Mouse (Mus musculus) cerebral cortex, adult 2 months (tissue): ENCODE results near the gene Ttll3.

ENCODE experiments used
- WGBS: fragments of 180-500 bp; shearing (Covaris S2); methylation state at CpG from one replicate; pipeline ENCODE4 v1.1.7; 2018; 5-methylcytosine and 5-hydroxymethylcytosine counted together

The Ttll3 gene

DNA sequence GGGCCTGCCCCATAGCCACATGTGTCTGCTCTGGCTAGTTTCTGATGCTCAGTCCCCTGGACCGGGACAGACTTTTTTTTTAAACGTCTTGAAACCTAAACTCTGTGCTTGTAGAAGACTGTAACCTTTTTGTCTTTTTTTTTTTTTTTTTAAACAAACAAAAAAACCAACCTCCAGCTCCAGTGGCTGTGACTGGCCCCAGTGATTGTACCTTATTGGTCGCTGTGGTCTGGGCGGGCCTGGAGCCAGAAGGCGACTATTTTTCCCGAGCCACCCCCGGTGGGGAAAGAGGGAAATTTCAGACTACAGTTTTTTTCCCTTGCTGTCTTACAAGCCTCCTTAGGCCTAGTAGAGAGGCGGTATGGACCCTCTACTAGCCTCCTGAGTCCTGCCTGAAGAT is at the start of gene Ttll3:
Ttll3 (plus strand) TSS at position 301 of the 400 bp plus-strand sequence.
- WGBS = 71% methylated on average over 8 of the region's 8 CpGs

GRCm38 (mm10) chr6:113341574-113341973 is 47.5 kb upstream of the Ttll3 start:
- 70% methylated on average over 6 of the region's 6 CpGs for WGBS

- WGBS = 22% methylated on average over 4 of the region's 7 CpGs
Observed at GRCm38 (mm10) chr6:113342297-113342696, 46.8 kb upstream of the Ttll3 start.

GRCm38 (mm10) chr6:113343177-113344092 is 45.6 kb upstream of the Ttll3 start, which contains the start of gene Camk1:
Camk1 (minus strand) TSS chr6:113343984.
- 15% methylated on average over 32 of the region's 32 CpGs for WGBS

DNA sequence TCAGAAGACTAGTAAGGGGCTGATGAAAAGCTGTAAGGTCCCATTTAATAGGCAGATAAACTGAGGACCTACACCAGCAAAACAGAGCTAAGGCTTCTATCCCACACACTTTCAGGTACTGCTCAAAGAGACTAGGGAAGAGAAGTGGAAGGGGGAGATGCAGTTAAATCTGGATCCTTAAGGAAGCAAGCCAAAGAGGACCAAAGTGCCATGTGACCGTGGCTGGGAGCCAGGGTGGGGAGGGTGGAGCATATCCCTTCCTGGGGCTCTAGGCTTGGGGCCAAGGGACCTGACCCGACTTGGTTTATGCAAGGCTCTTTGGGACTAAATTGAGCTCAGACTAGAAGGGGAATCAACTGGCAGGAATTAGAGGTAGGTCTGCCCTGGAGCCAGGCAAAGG is 44.7 kb upstream of the Ttll3 start:
- WGBS = 27% methylated on average over 2 of the region's 2 CpGs

- WGBS = 85% methylated on average over 4 of the region's 4 CpGs
Observed at GRCm38 (mm10) chr6:113346897-113347296, 42.2 kb upstream of the Ttll3 start.

GRCm38 (mm10) chr6:113351161-113351560 is 37.9 kb upstream of the Ttll3 start:
- 84% methylated on average over 1 of the region's 1 CpGs for WGBS

GRCm38 (mm10) chr6:113351653-113352052 is 37.4 kb upstream of the Ttll3 start:
- WGBS = 58% methylated on average over 10 of the region's 10 CpGs

- 81% methylated on average over 3 of the region's 3 CpGs for WGBS
Observed at GRCm38 (mm10) chr6:113352820-113353219, 36.2 kb upstream of the Ttll3 start.

GRCm38 (mm10) chr6:113353696-113354095 is 35.4 kb upstream of the Ttll3 start:
- WGBS = 74% methylated on average over 3 of the region's 3 CpGs

GRCm38 (mm10) chr6:113361476-113361875 is 27.6 kb upstream of the Ttll3 start:
- WGBS = 71% methylated on average over 4 of the region's 4 CpGs

GRCm38 (mm10) chr6:113362241-113362640 is 26.8 kb upstream of the Ttll3 start:
- WGBS = 70% methylated on average over 1 of the region's 1 CpGs

DNA sequence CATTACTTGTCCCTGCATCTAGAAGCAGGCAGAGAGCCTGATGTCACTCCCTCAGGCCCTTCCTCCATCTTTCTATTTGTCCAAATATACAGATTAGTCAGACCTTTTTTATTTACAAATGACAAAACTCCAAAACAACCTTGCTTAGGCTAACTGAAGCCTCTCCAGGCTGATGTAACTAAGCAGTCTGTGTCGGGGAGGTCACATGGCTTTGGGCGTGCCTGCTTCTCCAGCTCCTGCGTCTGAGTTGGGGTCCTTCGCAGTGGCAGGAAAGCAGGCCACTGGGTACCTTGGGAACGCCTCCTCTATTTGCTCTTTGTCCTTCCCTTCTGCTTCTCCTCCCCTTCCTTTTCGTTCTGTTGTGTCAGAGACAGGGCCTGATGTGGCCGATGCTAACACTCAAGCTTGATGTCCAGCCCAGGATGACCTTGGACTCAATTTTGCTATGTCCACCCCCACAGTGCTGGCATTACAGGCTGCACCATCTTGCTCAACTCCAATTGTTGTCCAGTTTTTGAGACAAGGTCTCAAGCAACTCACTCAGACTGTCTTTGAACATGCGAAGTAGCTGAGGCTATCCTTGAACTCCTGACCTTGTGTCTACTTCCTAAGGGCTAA is 24.4 kb upstream of the Ttll3 start:
- WGBS = 67% methylated on average over 8 of the region's 8 CpGs

DNA sequence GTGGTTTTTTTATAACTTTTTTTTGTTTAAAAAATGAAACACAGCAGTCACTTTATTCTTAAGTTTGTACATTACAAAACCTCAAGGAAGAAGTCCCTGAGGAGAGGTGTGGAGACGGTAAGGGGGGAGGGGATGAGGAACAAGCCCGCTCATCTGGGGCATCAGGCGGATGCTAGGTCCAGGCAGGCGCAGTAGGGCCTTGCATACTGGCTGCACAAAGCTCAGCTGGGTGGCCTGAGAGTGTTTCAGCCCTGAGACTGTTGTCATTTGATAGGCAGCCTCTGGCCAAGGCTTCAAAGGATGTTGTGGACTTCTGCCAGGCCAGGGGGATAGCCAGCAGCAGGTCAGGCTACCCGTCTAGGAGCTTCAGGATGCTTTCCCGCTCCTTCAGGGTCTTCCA is 22.4 kb upstream of the Ttll3 start:
- 90% methylated on average over 6 of the region's 6 CpGs for WGBS

GRCm38 (mm10) chr6:113367574-113367973 is 21.5 kb upstream of the Ttll3 start:
- WGBS = 100% methylated on average over 1 of the region's 1 CpGs

- 96% methylated on average over 7 of the region's 7 CpGs for WGBS
Observed at GRCm38 (mm10) chr6:113368124-113368523, 20.9 kb upstream of the Ttll3 start.

GRCm38 (mm10) chr6:113368577-113368976 is 20.5 kb upstream of the Ttll3 start:
- 79% methylated on average over 5 of the region's 5 CpGs for WGBS

DNA sequence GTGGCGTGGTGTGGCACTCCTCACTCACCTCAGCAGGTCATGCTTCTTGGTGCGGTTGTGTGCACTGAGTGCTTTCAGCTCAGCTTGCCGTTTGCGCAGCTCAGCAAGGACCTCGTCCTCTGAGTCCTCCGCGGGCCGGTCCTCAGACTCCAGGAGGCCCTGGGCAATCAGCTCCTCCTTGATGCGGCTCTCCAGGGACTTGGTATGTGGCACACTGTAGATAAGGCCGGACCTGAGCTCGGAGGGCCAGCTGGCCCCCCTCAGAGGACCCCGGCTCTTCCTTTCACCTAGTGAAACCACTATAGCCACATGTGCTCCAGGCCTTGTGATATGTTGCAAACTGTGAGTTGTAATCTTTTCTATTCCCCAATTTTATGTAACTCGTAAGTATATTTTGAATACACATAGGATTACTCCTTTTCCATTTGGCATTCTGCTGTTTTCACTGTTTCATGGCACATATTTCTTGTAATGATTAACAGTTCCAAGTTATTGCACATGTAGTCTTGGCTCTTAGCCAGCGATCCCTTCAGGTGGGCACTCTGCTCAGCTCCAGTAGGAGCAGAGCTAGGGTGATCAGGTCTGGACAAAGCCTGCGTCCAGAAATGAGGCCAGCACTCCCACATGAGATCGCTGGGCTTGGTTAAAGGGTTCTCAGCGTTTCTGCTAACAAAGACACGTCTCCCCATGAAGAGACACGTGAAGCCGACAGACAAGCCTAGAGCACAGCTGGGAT is 18.7 kb upstream of the Ttll3 start:
- 94% methylated on average over 20 of the region's 20 CpGs for WGBS

GRCm38 (mm10) chr6:113373491-113373890 is 15.6 kb upstream of the Ttll3 start:
- WGBS = 94% methylated on average over 4 of the region's 4 CpGs

DNA sequence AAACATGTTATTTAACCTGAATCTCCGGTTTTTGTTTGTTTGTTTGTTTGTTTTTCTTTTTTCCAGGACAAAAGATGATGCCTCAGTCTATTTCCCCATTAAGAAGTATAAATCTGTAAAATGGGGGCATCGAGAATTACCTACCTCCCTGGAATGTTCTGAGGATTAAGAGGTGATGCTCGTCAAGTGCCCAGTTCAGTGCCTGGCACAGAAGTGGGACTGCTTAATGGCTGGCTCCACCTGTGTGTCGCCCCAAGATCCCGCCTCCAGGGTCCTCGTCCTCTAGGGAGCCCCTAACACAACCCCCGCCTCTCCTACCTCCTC is 11.9 kb upstream of the Ttll3 start:
- WGBS = 7% methylated on average over 7 of the region's 7 CpGs

- 0% methylated on average over 61 of the region's 61 CpGs for WGBS
Observed at GRCm38 (mm10) chr6:113377496-113378385, 11.3 kb upstream of the Ttll3 start, which contains the start of the genes Tada3 and Arpc4. Tada3 (minus strand) TSS chr6:113377883. Arpc4 (plus strand) TSS chr6:113378115.
